In genomic region chr9:95856004-95856403, GRCm38 (mm10) we compare ENCODE assay signal across 25 mouse cellular contexts. TPM values are rescaled to one million over a fixed set of nuclear protein-coding genes. Genes with fewer than 3 reads are reported as not detected.
DNase-seq lines count a peak whose midpoint lies in the region; ATAC-seq lines count a peak whose summit lies in the region.
"Had no signal": no experiment of that assay in that cellular context is flagged by ENCODE, and none has a peak within 500 bp of the region (broad histone marks: within the 10 kb centered on the region; RNA-seq: fewer than 3 reads in every experiment).

No protein-coding gene starts in this region.

- no peaks in the 10 kb centered on the region for H3K9me3 ChIP-seq in midbrain, embryonic 11.5 days (ENCODE audit: control insufficient read depth, low read length)
- no peaks in the 10 kb centered on the region for H3K9me3 ChIP-seq in midbrain, embryonic 16.5 days (replicated peaks; ENCODE audit: control insufficient read depth, low read length, poor library complexity, severe bottlenecking)
- H3K9me3 ChIP-seq: forebrain, embryonic 10.5 days; G1E; heart, embryonic 13.5 days; hindbrain, embryonic 15.5 days; limb, embryonic 15.5 days; midbrain, embryonic 13.5 days; neural tube, embryonic 12.5 days had no signal

- intact Hi-C loops in heart, postnatal 10 days (cut with DNase I) = loop anchor here (5.0 kb wide), 1 partner anchor 344 kb away; the partner anchor contains the start of gene U2surp

- peak; percentile 21 for DNase-seq in cerebellum, adult 11-12 months
- DNase-seq in cerebellum, adult 9-10 months = no peak
- DNase-seq in kidney, adult 9 months = peak; percentile 26
- no peak for DNase-seq in kidney, adult 18-20 months
- DNase-seq in midbrain, embryonic 11.5 days (ENCODE audit: low spot score, missing footprints) = peak; percentile 0
- DNase-seq in heart, postnatal 10 days = peak; percentile 47
- DNase-seq in B cell, adult 2 months = no peak
- DNase-seq: cerebellum, postnatal 10 days; forebrain, postnatal 0 days; gastrocnemius, postnatal 14 days; left cerebral cortex, postnatal 4 days; lung, adult 18-20 months; lung, postnatal 10 days; right cerebral cortex, postnatal 14 days had no signal

- H3K36me3 ChIP-seq in midbrain, embryonic 11.5 days (ENCODE audit: control insufficient read depth, insufficient read depth, low read length) = no peaks in the 10 kb centered on the region
- no peaks in the 10 kb centered on the region for H3K36me3 ChIP-seq in midbrain, embryonic 16.5 days (ENCODE audit: control insufficient read depth, insufficient read depth, low read length)
- H3K36me3 ChIP-seq: forebrain, embryonic 10.5 days; heart, embryonic 13.5 days; hindbrain, embryonic 15.5 days; limb, embryonic 15.5 days; midbrain, embryonic 13.5 days; neural tube, embryonic 12.5 days had no signal

- no peak overlapping the region for H3K27ac ChIP-seq in midbrain, embryonic 11.5 days (ENCODE audit: low read depth, low read length)
- no peak overlapping the region for H3K27ac ChIP-seq in midbrain, embryonic 16.5 days (ENCODE audit: low read length)
- H3K27ac ChIP-seq: heart, embryonic 13.5 days; hindbrain, embryonic 15.5 days; limb, embryonic 15.5 days; midbrain, embryonic 13.5 days; neural tube, embryonic 12.5 days; stomach, postnatal 0 days had no signal

- no peak overlapping the region for H3K4me2 ChIP-seq in midbrain, embryonic 11.5 days
- H3K4me2 ChIP-seq in midbrain, embryonic 16.5 days (ENCODE audit: low read length) = no peak overlapping the region
- H3K4me2 ChIP-seq: limb, embryonic 15.5 days; midbrain, embryonic 13.5 days; neural tube, embryonic 12.5 days had no signal

- H3K9ac ChIP-seq in midbrain, embryonic 11.5 days (ENCODE audit: low read length) = no peak overlapping the region
- no peak overlapping the region for H3K9ac ChIP-seq in midbrain, embryonic 16.5 days (ENCODE audit: low read depth, low read length)
- H3K9ac ChIP-seq: forebrain, postnatal 0 days; heart, embryonic 13.5 days; hindbrain, embryonic 15.5 days; limb, embryonic 15.5 days; midbrain, embryonic 13.5 days; neural tube, embryonic 12.5 days had no signal

- WGBS in midbrain, embryonic 11.5 days = 88% methylated on average over 4 of the region's 4 CpGs
- 91% methylated on average over 4 of the region's 4 CpGs for WGBS in midbrain, embryonic 16.5 days

- H3K4me3 ChIP-seq in midbrain, embryonic 11.5 days (ENCODE audit: low read depth, low read length) = no peak overlapping the region
- H3K4me3 ChIP-seq in midbrain, embryonic 16.5 days (ENCODE audit: low read depth, low read length) = no peak overlapping the region
- H3K4me3 ChIP-seq: forebrain, embryonic 10.5 days; heart, embryonic 13.5 days; hindbrain, embryonic 15.5 days; limb, embryonic 15.5 days; neural tube, embryonic 12.5 days had no signal

- ATAC-seq in midbrain, embryonic 11.5 days (ENCODE audit: low FRiP score) = no peak
- ATAC-seq in midbrain, embryonic 16.5 days = no peak
- ATAC-seq: forebrain, postnatal 0 days; midbrain, embryonic 13.5 days had no signal

- H3K27me3 ChIP-seq in midbrain, embryonic 11.5 days (ENCODE audit: control insufficient read depth, insufficient read depth, low read length) = no peaks in the 10 kb centered on the region
- no peaks in the 10 kb centered on the region for H3K27me3 ChIP-seq in midbrain, embryonic 16.5 days (ENCODE audit: control insufficient read depth, insufficient read depth, low read depth, low read length)
- H3K27me3 ChIP-seq: CH12.LX; heart, embryonic 13.5 days; hindbrain, embryonic 15.5 days; limb, embryonic 15.5 days; midbrain, embryonic 13.5 days; neural tube, embryonic 12.5 days had no signal

- H3K4me1 ChIP-seq in midbrain, embryonic 11.5 days (ENCODE audit: control insufficient read depth, insufficient read depth, low read length) = no peaks in the 10 kb centered on the region
- H3K4me1 ChIP-seq in midbrain, embryonic 16.5 days (ENCODE audit: control insufficient read depth, insufficient read depth, low read length) = peaks cover 6% of the 10 kb centered on the region

RNA-seq across cellular contexts. Expression of gene Atr, which starts 1.4 kb away (rescaled TPM):
- polyA plus RNA-seq in midbrain, embryonic 11.5 days (2014; fragmentation: Nextera tagmentation; extraction: Ambion mirVana) = 18.3 and 19.3 TPM in 2 replicates
- polyA plus RNA-seq in midbrain, embryonic 16.5 days (2015; fragmentation: Nextera tagmentation; extraction: Ambion mirVana) = 11.6 and 14.4 TPM in 2 replicates
- total RNA-seq in heart, postnatal 10 days (2021) = 10 to 100 TPM in 1 of 2 experiments, 1 to 10 TPM in 1; 9.3 to 11.6 TPM

RNA-seq across cellular contexts. Expression of gene Pls1, which starts 10.9 kb away (rescaled TPM):
- 4.4 and 7.5 TPM in 2 replicates for polyA plus RNA-seq in midbrain, embryonic 11.5 days (2014; fragmentation: Nextera tagmentation; extraction: Ambion mirVana)
- polyA plus RNA-seq in midbrain, embryonic 16.5 days (2015; fragmentation: Nextera tagmentation; extraction: Ambion mirVana) = 2.1 and 2.9 TPM in 2 replicates
- under 1 TPM; 0.20 to 0.36 TPM for total RNA-seq in heart, postnatal 10 days (2021)
- total RNA-seq: hematopoietic stem cell, adult 5-6 weeks had no signal
- polyA plus RNA-seq: G1E had no signal

Comparison
In these comparisons a context has a peak if more than half of its experiments do, and no peak if none do; other contexts are left out.
1. DNase-seq: peak in cerebellum, adult 11-12 months (single experiment), kidney, adult 9 months (single experiment), midbrain, embryonic 11.5 days (single experiment) and heart, postnatal 10 days (2 of 2); none in cerebellum, adult 9-10 months (single experiment), kidney, adult 18-20 months (single experiment) and B cell, adult 2 months (0 of 2).